Mouse (Mus musculus) adrenal gland, adult 18-20 months (tissue): ENCODE results near the gene Ly6g5b. TPM values are rescaled to one million over a fixed set of nuclear protein-coding genes. Genes with fewer than 3 reads are reported as not detected.

Source experiments
- DNase-seq, 2 experiments: peaks; one replicate each; pipeline ENCODE4 v3.0.0; 2021 to 2022; ENCODE audit warnings: low spot score in 2 of 2
- total RNA-seq, 2 experiments: library from RNA; stranded (reverse); gene quantifications; 1 replicate in 1 of 2; 2 replicates in 1 of 2; pipeline ENCODE4 v1.2.3; 2021

The Ly6g5b gene
- total RNA-seq, 2 experiments from 2014 or later = 0.33 to 0.67 TPM

GRCm38 (mm10) chr17:35106522-35106921, 8.7 kb downstream of the Ly6g5b start:
- DNase-seq = no peak

- no peak for DNase-seq
Observed at GRCm38 (mm10) chr17:35105740-35106389, 9.4 kb downstream of the Ly6g5b start.

- DNase-seq = no peak
Observed at GRCm38 (mm10) chr17:35104754-35105153, 10.5 kb downstream of the Ly6g5b start.

- DNase-seq = no peak
Observed at GRCm38 (mm10) chr17:35104079-35104478, 11.1 kb downstream of the Ly6g5b start.

- no peak for DNase-seq
Observed at GRCm38 (mm10) chr17:35103221-35103690, 12.0 kb downstream of the Ly6g5b start.

- DNase-seq = no peak
Observed at GRCm38 (mm10) chr17:35102299-35102698, 12.9 kb downstream of the Ly6g5b start.

- DNase-seq = no peak
Observed at GRCm38 (mm10) chr17:35101161-35101560, 14.1 kb downstream of the Ly6g5b start.

GRCm38 (mm10) chr17:35100196-35100765, 14.9 kb downstream of the Ly6g5b start:
- DNase-seq = no peak

GRCm38 (mm10) chr17:35097164-35097655, 18.0 kb downstream of the Ly6g5b start:
- DNase-seq = no peak

- DNase-seq = no peak
Observed at GRCm38 (mm10) chr17:35096597-35096996, 18.6 kb downstream of the Ly6g5b start.

GRCm38 (mm10) chr17:35094475-35095365, 20.5 kb downstream of the Ly6g5b start:
- DNase-seq = no peak

- no peak for DNase-seq
Observed at GRCm38 (mm10) chr17:35092403-35093198, 22.6 kb downstream of the Ly6g5b start.

- no peak for DNase-seq
Observed at GRCm38 (mm10) chr17:35090166-35090932, 24.9 kb downstream of the Ly6g5b start.

GRCm38 (mm10) chr17:35088825-35089644, 26.2 kb downstream of the Ly6g5b start, which contains the start of gene Abhd16a:
Abhd16a (plus strand) TSS chr17:35089263.
- DNase-seq = peak; percentile 89

GRCm38 (mm10) chr17:35088151-35088550, 27.1 kb downstream of the Ly6g5b start:
- no peak for DNase-seq

GRCm38 (mm10) chr17:35085208-35085865, 29.9 kb downstream of the Ly6g5b start, which contains the start of gene Ly6g6f:
Ly6g6f (minus strand) TSS chr17:35085610.
- DNase-seq = no peak

- DNase-seq = no peak
Observed at GRCm38 (mm10) chr17:35083929-35084497, 31.2 kb downstream of the Ly6g5b start.
